Mouse (Mus musculus): ENCODE measurements around the gene Bcl7c. TPM values are rescaled to one million over a fixed set of nuclear protein-coding genes. Genes with fewer than 3 reads are reported as not detected.
A peak's percentile ranks its signal among the peaks of the same experiment; 100 is the strongest.

Gene Bcl7c
- polyA plus RNA-seq, 1 experiment from 2014 or later, result 33.1 TPM

DNA sequence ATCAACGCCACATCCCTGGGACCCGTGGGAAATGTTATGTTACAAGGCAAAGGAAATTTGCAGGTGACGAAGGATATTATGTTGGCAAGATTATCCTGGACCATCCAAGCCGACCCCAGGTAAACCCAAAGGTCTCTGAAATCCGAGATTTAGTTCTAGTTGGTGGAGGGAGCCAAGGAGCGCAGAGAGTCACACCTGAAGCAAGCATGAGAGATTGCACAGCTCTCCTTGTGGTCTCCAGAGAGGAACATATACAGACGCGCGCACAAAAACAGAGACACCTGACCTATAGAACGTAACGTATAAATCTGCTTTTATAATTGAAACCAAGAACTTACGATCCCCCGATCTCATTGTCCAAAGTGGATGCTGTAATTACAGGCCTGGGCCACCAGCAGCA, 28.2 kb downstream of the Bcl7c start:
- H3K36me3 ChIP-seq (ENCODE audit: control insufficient read depth, insufficient read depth, low read length), result no peaks in the 10 kb centered on the region
- H3K27me3 ChIP-seq (ENCODE audit: control insufficient read depth, insufficient read depth, low read length), result no peaks in the 10 kb centered on the region
- no peaks in the 10 kb centered on the region for H3K9me3 ChIP-seq (replicated peaks; ENCODE audit: control insufficient read depth, low read length)
- peaks cover 2% of the 10 kb centered on the region; the same call in 1 of the 2 replicates for H3K4me1 ChIP-seq (ENCODE audit: control insufficient read depth, insufficient read depth, low read length)
- H3K27ac ChIP-seq (ENCODE audit: low read length), result no peak overlapping the region
- no peak for ATAC-seq (ENCODE audit: insufficient read depth, low FRiP score)
- H3K4me3 ChIP-seq (replicated peaks; ENCODE audit: low read length), result no peak overlapping the region
- H3K4me2 ChIP-seq (ENCODE audit: low read depth, low read length), result no peak overlapping the region
- WGBS, result 86% methylated on average over 13 of the region's 13 CpGs
- no peak overlapping the region for H3K9ac ChIP-seq (ENCODE audit: low read length)

DNA sequence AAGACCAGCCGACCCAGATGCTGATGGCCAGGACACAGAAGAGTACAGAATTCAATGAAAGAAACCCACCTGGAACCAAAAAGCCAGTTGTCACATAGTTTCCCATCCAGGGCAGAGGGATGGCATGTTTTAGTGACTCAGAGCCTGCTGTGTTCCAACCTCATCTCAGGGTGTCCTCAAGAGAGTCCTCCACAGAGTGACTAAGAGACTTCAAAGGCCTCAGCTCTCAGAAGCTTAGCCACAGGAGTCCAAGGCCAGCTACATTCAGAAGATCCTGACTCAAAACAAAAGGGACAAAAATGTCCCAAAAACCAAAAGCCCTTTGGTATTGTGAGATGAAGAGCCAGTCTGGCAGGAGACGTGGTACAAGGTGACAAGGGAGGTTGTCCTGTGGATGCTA, 29.9 kb downstream of the Bcl7c start:
- Histone ChIP-seq H3K27ac (ENCODE audit: low read length) (no peak overlapping the region), H3K4me3 (replicated peaks; ENCODE audit: low read length) (no peak overlapping the region), H3K36me3 (ENCODE audit: control insufficient read depth, insufficient read depth, low read length) (no peaks in the 10 kb centered on the region), H3K9ac (ENCODE audit: low read length) (peak overlapping the region; percentile 26; the same call in 1 of the 2 replicates), H3K4me2 (ENCODE audit: low read depth, low read length) (no peak overlapping the region), H3K4me1 (ENCODE audit: control insufficient read depth, insufficient read depth, low read length) (0 out of 2 replicates have a peak, but pooled peaks cover 2% of the 10 kb centered on the region), H3K9me3 (replicated peaks; ENCODE audit: control insufficient read depth, low read length) (no peaks in the 10 kb centered on the region), H3K27me3 (ENCODE audit: control insufficient read depth, insufficient read depth, low read length) (no peaks in the 10 kb centered on the region)
- WGBS, result 75% methylated on average over 2 of the region's 2 CpGs
- ATAC-seq (ENCODE audit: insufficient read depth, low FRiP score), result no peak

DNA sequence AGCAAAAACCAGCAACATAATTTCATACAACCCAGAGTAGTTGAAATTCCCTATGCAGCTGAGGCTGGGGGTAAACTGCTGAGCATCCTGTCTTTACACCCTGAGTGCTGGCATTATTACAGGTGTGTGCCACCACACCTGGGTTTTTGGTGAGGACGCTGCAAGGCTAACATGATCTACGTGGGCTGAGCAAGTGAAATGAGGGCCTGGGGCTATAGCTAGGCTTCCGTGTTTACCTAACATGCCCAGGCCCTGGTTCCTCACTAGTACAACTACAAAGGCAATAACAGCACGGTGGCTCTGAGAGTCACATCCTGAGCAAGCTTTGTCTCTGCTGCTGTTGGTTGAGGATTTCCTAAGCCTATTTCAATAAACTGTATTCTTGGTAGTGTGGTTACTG, 31.1 kb downstream of the Bcl7c start:
- H3K4me2 ChIP-seq (ENCODE audit: low read depth, low read length), result no peak overlapping the region
- H3K4me3 ChIP-seq (replicated peaks; ENCODE audit: low read length), result no peak overlapping the region
- 0 out of 2 replicates have a peak, but pooled peaks cover 2% of the 10 kb centered on the region for H3K4me1 ChIP-seq (ENCODE audit: control insufficient read depth, insufficient read depth, low read length)
- H3K27ac ChIP-seq (ENCODE audit: low read length), result no peak overlapping the region
- no peak overlapping the region for H3K9ac ChIP-seq (ENCODE audit: low read length)
- no peak for ATAC-seq (ENCODE audit: insufficient read depth, low FRiP score)
- H3K27me3 ChIP-seq (ENCODE audit: control insufficient read depth, insufficient read depth, low read length), result no peaks in the 10 kb centered on the region
- H3K36me3 ChIP-seq (ENCODE audit: control insufficient read depth, insufficient read depth, low read length), result no peaks in the 10 kb centered on the region
- no peaks in the 10 kb centered on the region for H3K9me3 ChIP-seq (replicated peaks; ENCODE audit: control insufficient read depth, low read length)
- WGBS, result 85% methylated on average over 4 of the region's 4 CpGs

DNA sequence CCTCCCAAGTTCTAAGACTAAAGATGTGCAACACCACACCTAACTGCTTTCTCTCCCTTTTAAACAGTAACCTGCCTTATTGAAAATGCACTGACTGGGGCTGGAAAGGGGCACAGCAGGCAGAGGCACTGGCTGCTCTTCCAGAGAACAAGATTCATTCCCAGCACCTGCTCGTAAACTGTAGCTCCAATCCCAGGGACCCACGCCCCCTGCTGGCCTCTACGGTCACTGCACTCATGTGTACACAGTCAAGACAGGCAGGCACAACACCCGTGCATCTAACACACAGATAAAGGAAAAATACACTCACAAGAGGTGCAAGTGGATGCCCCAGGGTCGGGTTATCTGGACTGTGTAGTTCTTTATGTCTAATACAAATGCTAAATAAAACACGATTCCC, 31.7 kb downstream of the Bcl7c start:
- no peak overlapping the region for H3K9ac ChIP-seq (ENCODE audit: low read length)
- H3K4me1 ChIP-seq (ENCODE audit: control insufficient read depth, insufficient read depth, low read length), result 0 out of 2 replicates have a peak, but pooled peaks cover 2% of the 10 kb centered on the region
- no peak overlapping the region for H3K4me2 ChIP-seq (ENCODE audit: low read depth, low read length)
- no peak for ATAC-seq (ENCODE audit: insufficient read depth, low FRiP score)
- 65% methylated on average over 6 of the region's 6 CpGs for WGBS
- no peak overlapping the region for H3K27ac ChIP-seq (ENCODE audit: low read length)
- H3K4me3 ChIP-seq (replicated peaks; ENCODE audit: low read length), result no peak overlapping the region
- no peaks in the 10 kb centered on the region for H3K36me3 ChIP-seq (ENCODE audit: control insufficient read depth, insufficient read depth, low read length)
- no peaks in the 10 kb centered on the region for H3K9me3 ChIP-seq (replicated peaks; ENCODE audit: control insufficient read depth, low read length)
- no peaks in the 10 kb centered on the region for H3K27me3 ChIP-seq (ENCODE audit: control insufficient read depth, insufficient read depth, low read length)

DNA sequence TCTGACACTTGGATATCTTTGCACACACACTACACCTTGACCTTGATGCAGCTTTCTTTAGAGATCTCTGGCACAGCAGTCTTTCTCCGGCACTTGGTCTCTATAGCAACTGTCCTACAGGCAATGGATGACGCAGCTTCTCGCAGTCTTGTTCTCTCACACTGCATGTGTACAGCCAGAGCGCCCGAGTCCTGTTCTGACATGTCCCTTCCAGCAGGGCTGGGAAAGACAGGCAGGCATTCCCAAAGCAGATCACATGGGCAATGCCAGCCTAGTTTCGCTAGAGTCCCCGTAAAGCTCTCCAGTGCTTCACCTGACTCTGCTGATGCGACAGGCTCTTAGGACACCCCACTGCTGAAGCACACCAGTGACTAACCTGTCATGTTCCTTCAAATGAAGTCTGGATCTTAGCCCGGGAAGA, 33.3 kb downstream of the Bcl7c start:
- H3K36me3 ChIP-seq (ENCODE audit: control insufficient read depth, insufficient read depth, low read length), result no peaks in the 10 kb centered on the region
- peak; percentile 68; the same call in 1 of the 2 replicates for ATAC-seq (ENCODE audit: insufficient read depth, low FRiP score)
- no peak overlapping the region for H3K4me3 ChIP-seq (replicated peaks; ENCODE audit: low read length)
- H3K9ac ChIP-seq (ENCODE audit: low read length), result no peak overlapping the region
- H3K27me3 ChIP-seq (ENCODE audit: control insufficient read depth, insufficient read depth, low read length), result no peaks in the 10 kb centered on the region
- no peaks in the 10 kb centered on the region for H3K9me3 ChIP-seq (replicated peaks; ENCODE audit: control insufficient read depth, low read length)
- peak overlapping the region; percentile 15; the same call in 1 of the 2 replicates for H3K27ac ChIP-seq (ENCODE audit: low read length)
- H3K4me2 ChIP-seq (ENCODE audit: low read depth, low read length), result no peak overlapping the region
- 0 out of 2 replicates have a peak, but pooled peaks cover 2% of the 10 kb centered on the region for H3K4me1 ChIP-seq (ENCODE audit: control insufficient read depth, insufficient read depth, low read length)
- WGBS, result 72% methylated on average over 9 of the region's 9 CpGs

DNA sequence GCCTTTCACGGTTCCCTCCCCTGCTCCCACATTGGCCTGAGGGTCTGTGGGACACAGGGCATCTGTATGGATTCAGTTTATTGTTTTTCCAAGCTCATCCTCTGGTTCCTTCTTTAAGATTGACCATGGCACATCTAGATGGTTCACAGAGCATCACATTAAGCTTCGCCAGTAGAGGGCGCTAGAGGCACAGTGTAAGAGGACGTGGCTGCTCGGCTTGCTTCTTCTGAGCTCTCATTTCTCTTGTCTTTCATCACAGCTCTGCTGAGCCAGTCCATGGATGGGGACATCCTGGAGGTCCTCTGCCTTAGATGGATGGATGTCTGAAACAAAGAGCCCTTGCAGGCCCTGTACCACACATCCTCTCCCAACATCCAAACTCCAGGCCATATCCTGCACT, 33.8 kb downstream of the Bcl7c start:
- no peak overlapping the region for H3K9ac ChIP-seq (ENCODE audit: low read length)
- no peak overlapping the region for H3K4me2 ChIP-seq (ENCODE audit: low read depth, low read length)
- under 1% methylated on average over 5 of the region's 5 CpGs for WGBS
- no peaks in the 10 kb centered on the region for H3K27me3 ChIP-seq (ENCODE audit: control insufficient read depth, insufficient read depth, low read length)
- ATAC-seq (ENCODE audit: insufficient read depth, low FRiP score), result peak; percentile 80
- no peaks in the 10 kb centered on the region for H3K36me3 ChIP-seq (ENCODE audit: control insufficient read depth, insufficient read depth, low read length)
- H3K27ac ChIP-seq (ENCODE audit: low read length), result peak overlapping the region; percentile 15; the same call in 1 of the 2 replicates
- no peaks in the 10 kb centered on the region for H3K9me3 ChIP-seq (replicated peaks; ENCODE audit: control insufficient read depth, low read length)
- H3K4me3 ChIP-seq (replicated peaks; ENCODE audit: low read length), result no peak overlapping the region
- 0 out of 2 replicates have a peak, but pooled peaks cover 2% of the 10 kb centered on the region for H3K4me1 ChIP-seq (ENCODE audit: control insufficient read depth, insufficient read depth, low read length)

DNA sequence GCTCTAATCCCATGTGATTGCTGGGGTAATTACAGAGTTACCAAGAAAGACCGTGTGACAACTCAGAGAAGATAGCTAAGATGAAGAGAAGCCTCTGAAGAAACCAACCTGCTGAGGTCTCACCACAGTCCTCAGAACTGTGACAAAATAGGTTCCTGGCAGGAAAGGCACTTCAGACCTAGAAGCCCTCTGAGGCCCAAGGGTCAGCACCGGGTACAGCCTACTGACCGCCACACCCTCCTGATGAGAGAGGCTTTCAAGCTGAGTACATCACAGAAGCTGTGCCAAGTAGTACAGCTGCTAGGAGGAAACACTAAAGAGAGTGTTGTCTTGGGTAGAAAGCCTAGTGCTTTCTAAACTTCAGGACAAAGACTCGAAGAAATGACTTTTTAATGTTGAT, 36.0 kb downstream of the Bcl7c start:
- 60% methylated on average over 4 of the region's 4 CpGs for WGBS
- Histone ChIP-seq H3K27me3 (ENCODE audit: control insufficient read depth, insufficient read depth, low read length) (no peaks in the 10 kb centered on the region), H3K9me3 (replicated peaks; ENCODE audit: control insufficient read depth, low read length) (no peaks in the 10 kb centered on the region), H3K27ac (ENCODE audit: low read length) (no peak overlapping the region), H3K4me1 (ENCODE audit: control insufficient read depth, insufficient read depth, low read length) (0 out of 2 replicates have a peak, but pooled peaks cover 2% of the 10 kb centered on the region), H3K36me3 (ENCODE audit: control insufficient read depth, insufficient read depth, low read length) (no peaks in the 10 kb centered on the region), H3K4me3 (replicated peaks; ENCODE audit: low read length) (no peak overlapping the region), H3K9ac (ENCODE audit: low read length) (no peak overlapping the region), H3K4me2 (ENCODE audit: low read depth, low read length) (no peak overlapping the region)
- ATAC-seq (ENCODE audit: insufficient read depth, low FRiP score), result no peak

DNA sequence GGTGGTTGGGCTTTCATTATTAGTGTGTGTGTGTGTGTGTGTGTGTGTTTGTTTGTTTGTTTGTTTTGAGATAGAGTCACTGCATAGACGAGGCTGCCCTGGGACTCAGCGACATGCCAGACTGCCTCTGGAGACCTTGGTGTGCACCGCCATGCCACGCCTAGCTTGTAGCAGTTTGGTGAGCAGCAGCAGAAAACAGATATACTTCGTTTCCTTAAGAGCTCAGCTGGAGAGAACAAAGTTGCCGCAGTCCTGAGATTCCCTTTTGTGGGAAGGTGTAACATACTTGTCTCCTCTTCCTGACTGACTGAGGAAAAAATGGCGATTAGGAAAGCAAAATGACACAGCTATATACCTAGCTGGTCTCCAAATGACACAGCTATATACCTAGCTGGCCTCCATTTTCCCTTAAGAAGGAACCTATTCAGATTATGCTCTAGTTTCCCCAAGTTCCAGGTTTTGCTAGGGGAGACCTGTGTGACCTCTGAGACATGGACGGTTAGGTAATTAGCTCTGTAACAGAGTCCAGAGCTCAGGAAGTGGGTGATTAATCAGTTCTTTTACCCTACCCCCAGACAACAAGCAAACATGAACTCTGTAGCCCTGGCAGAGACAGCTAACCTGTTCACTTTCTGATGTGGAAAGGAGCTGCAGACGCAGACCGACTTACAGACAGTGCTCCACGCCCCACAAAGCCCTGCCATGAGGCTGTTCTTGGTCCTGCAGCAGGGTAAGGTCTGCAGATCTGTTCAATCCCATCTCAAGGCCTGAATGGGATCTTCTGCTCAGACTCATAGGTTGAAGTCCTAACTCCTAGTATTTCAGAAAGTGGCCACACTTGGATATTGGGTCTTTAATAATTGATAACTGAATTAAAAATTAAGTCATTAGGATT, 36.6 kb downstream of the Bcl7c start:
- Histone ChIP-seq H3K9me3 (replicated peaks; ENCODE audit: control insufficient read depth, low read length) (no peaks in the 10 kb centered on the region), H3K27me3 (ENCODE audit: control insufficient read depth, insufficient read depth, low read length) (no peaks in the 10 kb centered on the region)

DNA sequence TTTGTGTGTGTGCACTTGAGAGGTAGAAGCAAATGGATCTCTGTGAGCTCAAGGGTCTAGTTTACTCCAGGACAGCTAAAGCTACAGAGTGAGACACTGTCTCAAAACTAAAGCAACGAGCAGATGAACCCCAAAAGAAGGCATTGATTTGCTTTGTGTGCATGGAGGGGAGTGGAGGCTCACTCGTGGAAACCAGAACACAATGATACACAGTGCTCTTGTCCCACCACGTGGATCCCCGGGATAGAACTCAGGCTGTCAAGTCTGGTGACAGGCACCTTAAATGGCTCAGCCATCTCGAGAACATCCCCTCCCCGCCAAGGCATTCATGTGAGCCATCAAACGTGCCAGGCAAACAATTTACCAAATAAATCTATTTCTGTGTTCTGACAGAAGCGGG, 41.6 kb downstream of the Bcl7c start:
- Histone ChIP-seq H3K9me3 (replicated peaks; ENCODE audit: control insufficient read depth, low read length) (no peaks in the 10 kb centered on the region), H3K9ac (ENCODE audit: low read length) (no peak overlapping the region), H3K36me3 (ENCODE audit: control insufficient read depth, insufficient read depth, low read length) (no peaks in the 10 kb centered on the region), H3K4me3 (replicated peaks; ENCODE audit: low read length) (no peak overlapping the region), H3K4me1 (ENCODE audit: control insufficient read depth, insufficient read depth, low read length) (no peaks in the 10 kb centered on the region), H3K4me2 (ENCODE audit: low read depth, low read length) (no peak overlapping the region), H3K27ac (ENCODE audit: low read length) (no peak overlapping the region), H3K27me3 (ENCODE audit: control insufficient read depth, insufficient read depth, low read length) (no peaks in the 10 kb centered on the region)
- WGBS, result 74% methylated on average over 8 of the region's 8 CpGs
- ATAC-seq (ENCODE audit: insufficient read depth, low FRiP score), result no peak

More for the DNA sequence above, 36.6 kb downstream of the Bcl7c start:
- Histone ChIP-seq H3K9ac (ENCODE audit: low read length) (no peak overlapping the region), H3K36me3 (ENCODE audit: control insufficient read depth, insufficient read depth, low read length) (no peaks in the 10 kb centered on the region), H3K4me2 (ENCODE audit: low read depth, low read length) (no peak overlapping the region), H3K27ac (ENCODE audit: low read length) (no peak overlapping the region), H3K4me3 (replicated peaks; ENCODE audit: low read length) (no peak overlapping the region), H3K4me1 (ENCODE audit: control insufficient read depth, insufficient read depth, low read length) (0 out of 2 replicates have a peak, but pooled peaks cover 2% of the 10 kb centered on the region)
- WGBS, result 51% methylated on average over 11 of the region's 11 CpGs
- ATAC-seq (ENCODE audit: insufficient read depth, low FRiP score), result no peak
